Mouse (Mus musculus) cerebellum, adult 2 months (tissue): ENCODE data around the gene Tpcn1.

Experiments
- CTCF ChIP-seq: fragments of 200-500 bp; IDR thresholded peaks from 2 replicates; pipeline ENCODE4 v1.5.1; 2011; ENCODE audit warnings: low read depth, mild to moderate bottlenecking, control low read depth, low read length, moderate library complexity, borderline replicate concordance; ENCODE audit not compliant: insufficient read depth
- POLR2A ChIP-seq: fragments of 200-500 bp; IDR thresholded peaks from 2 replicates; pipeline ENCODE4 v1.6.1; 2011; ENCODE audit warnings: low read length, control low read depth, borderline replicate concordance; ENCODE audit not compliant: insufficient read depth

DNA sequence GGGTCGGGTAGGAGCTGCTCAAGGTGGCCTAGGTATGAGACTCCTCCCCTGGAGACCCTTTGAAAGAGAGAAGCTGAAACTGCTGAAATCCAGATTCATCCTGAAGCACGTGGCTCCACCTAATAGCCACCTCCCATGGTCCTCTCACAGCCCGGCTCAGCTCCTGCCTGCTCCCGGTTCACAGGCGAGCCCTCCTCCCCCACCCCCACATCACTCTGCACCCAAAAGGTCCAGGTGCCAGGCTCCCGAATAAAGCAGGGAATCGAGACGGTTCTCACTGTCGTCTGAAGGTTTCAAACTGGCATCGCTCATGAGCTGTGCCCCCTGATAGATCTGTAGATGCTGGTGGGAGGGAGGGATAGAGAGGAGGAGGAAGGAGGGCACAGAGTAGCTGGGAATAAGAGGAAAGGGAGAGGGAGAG is 16.8 kb upstream of the Tpcn1 start:
- TF ChIP-seq CTCF (no peak), POLR2A (0 out of 2 replicates have a peak, but pooled peaks have one; percentile 12)
